Mouse (Mus musculus) brown adipose tissue, adult 24 weeks (tissue): ENCODE data around the gene Slc25a16. TPM values are rescaled to one million over a fixed set of nuclear protein-coding genes. Genes with fewer than 3 reads are reported as not detected.

Experiments used
- polyA plus RNA-seq: library from polyadenylated mRNA; stranded (reverse); fragments of >200 nt; gene quantifications from 2 replicates; pipeline ENCODE4 v1.2.4, GENCODE M21; 2012; ENCODE audit not compliant: missing spikeins, insufficient read depth, insufficient read length

Gene Slc25a16
- polyA plus RNA-seq, 1 experiment: 43.0 TPM

Other genes with a start within 250 kb of the Slc25a16 start
- gene Stox1, start 194.5 kb upstream of the Slc25a16 start, polyA plus RNA-seq: 1.1 TPM in 1 of 2 replicates, not detected in the other
- gene Ccar1, start 128.3 kb upstream of the Slc25a16 start, polyA plus RNA-seq: 17.6 and 36.2 TPM in 2 replicates
- gene Tet1, start 11.6 kb upstream of the Slc25a16 start, polyA plus RNA-seq: 0.12 and 0.50 TPM in 2 replicates
- 0.28 and 0.88 TPM in 2 replicates for gene Dna2, start 26.4 kb downstream of the Slc25a16 start, polyA plus RNA-seq
- gene Rufy2, start 59.6 kb downstream of the Slc25a16 start, polyA plus RNA-seq: 4.2 and 7.5 TPM in 2 replicates
- gene Hnrnph3, start 103.6 kb downstream of the Slc25a16 start, polyA plus RNA-seq: 30.0 and 45.4 TPM in 2 replicates
- gene Pbld2, start 103.7 kb downstream of the Slc25a16 start, polyA plus RNA-seq: 0.58 and 1.9 TPM in 2 replicates
- gene Pbld1, start 139.5 kb downstream of the Slc25a16 start, polyA plus RNA-seq: 5.3 TPM in 2 replicates
- gene Atoh7, start 179.0 kb downstream of the Slc25a16 start, polyA plus RNA-seq: not detected in 2 replicates